Mouse (Mus musculus) G1E (cell line): ENCODE measurements around the gene Kmt5b. TPM values are rescaled to one million over a fixed set of nuclear protein-coding genes. Genes with fewer than 3 reads are reported as not detected.

ENCODE experiments used
- ATAC-seq: 2 replicates; pipeline ENCODE4 v1.8.0; 2016; ENCODE audit warnings: mild to moderate bottlenecking; ENCODE audit not compliant: insufficient number of reproducible peaks, poor library complexity, low FRiP score, severe bottlenecking; ENCODE audit errors: extremely low read depth
- DNase-seq: peaks from one replicate; pipeline ENCODE4 v3.0.0; 2012; ENCODE audit warnings: low spot score
- H3K27me3 ChIP-seq: 2 replicates; pipeline ENCODE4 v1.6.1; 2012; ENCODE audit warnings: mild to moderate bottlenecking, low read length, inconsistent platforms; ENCODE audit not compliant: insufficient read depth
- H3K36me3 ChIP-seq: replicated peaks from 2 replicates; pipeline ENCODE3; 2012; ENCODE audit warnings: mild to moderate bottlenecking, inconsistent platforms
- H3K4me1 ChIP-seq: 2 replicates; pipeline ENCODE4 v1.6.1; 2012; ENCODE audit warnings: low read depth, low read length, inconsistent platforms, mixed read lengths; ENCODE audit not compliant: insufficient read depth
- H3K4me3 ChIP-seq: 2 replicates; pipeline ENCODE4 v1.5.1; 2012; ENCODE audit warnings: low read depth, mild to moderate bottlenecking, inconsistent platforms, low read length, moderate library complexity, mixed read lengths
- H3K9me3 ChIP-seq: replicated peaks from 2 replicates; pipeline ENCODE4 v1.6.1; 2012; ENCODE audit warnings: inconsistent platforms
- CTCF ChIP-seq: IDR thresholded peaks from 2 replicates; pipeline ENCODE4 v1.5.1; 2012; ENCODE audit warnings: low read depth, low read length, inconsistent platforms, mixed read lengths
- GATA1 ChIP-seq: IDR thresholded peaks from 2 replicates; pipeline ENCODE4 v1.6.1; 2012; ENCODE audit warnings: borderline replicate concordance, low read length, inconsistent platforms, mixed read lengths
- GATA2 ChIP-seq: IDR thresholded peaks from 2 replicates; pipeline ENCODE4 v1.6.1; 2012; ENCODE audit warnings: low read depth, low read length, inconsistent platforms, borderline replicate concordance
- POLR2AphosphoS5 ChIP-seq: IDR thresholded peaks from 2 replicates; pipeline ENCODE4 v1.6.1; 2012; ENCODE audit warnings: low read depth, low read length, inconsistent platforms; ENCODE audit not compliant: insufficient replicate concordance
- TAL1 ChIP-seq: conservative IDR thresholded peaks from 2 replicates; pipeline ENCODE4 v1.6.1; 2012; ENCODE audit warnings: low read depth, low read length, inconsistent platforms, mixed read lengths
- polyA plus RNA-seq: library from polyadenylated mRNA; stranded (reverse); fragments of >175 nt; gene quantifications from 2 replicates; pipeline ENCODE4 v1.2.3, GENCODE M21; 2012
- total RNA-seq, 2 experiments: library from RNA; stranded (forward) in 1 of 2; stranded (reverse) in 1 of 2; fragments of 200-1000 nt in 1 of 2; fragments of >200 nt in 1 of 2; fragmentation: Nextera tagmentation in 1 of 2; gene quantifications; 2 replicates each; pipeline ENCODE4 v1.2.3; 2014 to 2017

Gene Kmt5b
- total RNA-seq (2014; fragmentation: Nextera tagmentation): 26.0 and 32.4 TPM in 2 replicates
- total RNA-seq (2017): 29.9 and 36.4 TPM in 2 replicates
- polyA plus RNA-seq: 5.3 and 6.4 TPM in 2 replicates

- peaks cover 15% of the 10 kb centered on the region for H3K36me3 ChIP-seq
- H3K9me3 ChIP-seq: no peaks in the 10 kb centered on the region
- H3K27me3 ChIP-seq: peaks cover 21% of the 10 kb centered on the region
- no peak for TF ChIP-seq GATA1
- TF ChIP-seq TAL1: no peak
- DNase-seq (peak; percentile 18), ATAC-seq (no peak)
- peaks cover 22% of the 10 kb centered on the region for H3K4me1 ChIP-seq
- H3K4me3 ChIP-seq: peak within 1 kb of the TSS; percentile 92
Measured at GRCm38 (mm10) chr19:3767276-3767780, at the start of gene Kmt5b. Gene Kmt5b, plus strand, starts transcription at chr19:3767421.

GRCm38 (mm10) chr19:3718481-3719361, 48.5 kb upstream of the Kmt5b start:
- no peak overlapping the region for H3K4me3 ChIP-seq
- DNase-seq: no peak
- H3K36me3 ChIP-seq: peaks cover 60% of the 10 kb centered on the region
- no peaks in the 10 kb centered on the region for H3K27me3 ChIP-seq
- ATAC-seq: no peak
- no peak for TF ChIP-seq TAL1
- no peak for TF ChIP-seq GATA2
- TF ChIP-seq POLR2AphosphoS5: no peak
- TF ChIP-seq GATA1: no peak
- TF ChIP-seq CTCF: no peak
- peaks cover 6% of the 10 kb centered on the region for H3K4me1 ChIP-seq
- no peaks in the 10 kb centered on the region for H3K9me3 ChIP-seq

- no peak for DNase-seq
- Histone ChIP-seq H3K4me3 (no peak overlapping the region), H3K36me3 (peaks cover 53% of the 10 kb centered on the region), H3K4me1 (peaks cover 3% of the 10 kb centered on the region; the same call in 1 of the 2 replicates), H3K9me3 (no peaks in the 10 kb centered on the region), H3K27me3 (no peaks in the 10 kb centered on the region)
- TF ChIP-seq GATA1: no peak
- TF ChIP-seq GATA2: no peak
- ATAC-seq: no peak
Measured at GRCm38 (mm10) chr19:3719362-3719891, 47.8 kb upstream of the Kmt5b start.

- Histone ChIP-seq H3K4me3 (no peak overlapping the region), H3K9me3 (no peaks in the 10 kb centered on the region), H3K4me1 (peaks cover 3% of the 10 kb centered on the region; the same call in 1 of the 2 replicates), H3K27me3 (no peaks in the 10 kb centered on the region), H3K36me3 (peaks cover 15% of the 10 kb centered on the region)
- no peak for ATAC-seq
- DNase-seq: no peak
- TF ChIP-seq POLR2AphosphoS5 (no peak), GATA1 (no peak), CTCF (no peak), TAL1 (no peak)
Measured at GRCm38 (mm10) chr19:3723170-3723569, 44.1 kb upstream of the Kmt5b start.

GRCm38 (mm10) chr19:3723904-3724303, 43.3 kb upstream of the Kmt5b start:
- Histone ChIP-seq H3K36me3 (peaks cover 8% of the 10 kb centered on the region), H3K9me3 (no peaks in the 10 kb centered on the region), H3K27me3 (peaks cover 2% of the 10 kb centered on the region; the same call in 1 of the 2 replicates), H3K4me1 (peaks cover 3% of the 10 kb centered on the region; the same call in 1 of the 2 replicates), H3K4me3 (no peak overlapping the region)
- DNase-seq (no peak), ATAC-seq (no peak)
- TF ChIP-seq GATA1 (no peak), POLR2AphosphoS5 (no peak), GATA2 (no peak), CTCF (0 out of 2 replicates have a peak, but pooled peaks have one; percentile 9), TAL1 (no peak)

- H3K27me3 ChIP-seq: peaks cover 2% of the 10 kb centered on the region; the same call in 1 of the 2 replicates
- no peaks in the 10 kb centered on the region for H3K4me1 ChIP-seq
- H3K9me3 ChIP-seq: no peaks in the 10 kb centered on the region
- H3K4me3 ChIP-seq: no peak overlapping the region
- H3K36me3 ChIP-seq: no peaks in the 10 kb centered on the region
- TF ChIP-seq GATA1: no peak
- peak; percentile 44 for TF ChIP-seq CTCF
- DNase-seq (no peak), ATAC-seq (no peak)
Measured at GRCm38 (mm10) chr19:3724779-3725178, 42.4 kb upstream of the Kmt5b start.
